Mouse (Mus musculus): Measurements from ENCODE around the gene Tprn. TPM values are rescaled to one million over a fixed set of nuclear protein-coding genes. Genes with fewer than 3 reads are reported as not detected.

Tprn gene
- polyA plus RNA-seq, 2 experiments: 4.9 to 6.1 TPM

- DNase-seq (ENCODE audit: low spot score) (no peak), ATAC-seq (ENCODE audit: low FRiP score, low read depth) (no peak)
- Histone ChIP-seq H3K4me2 (replicated peaks; ENCODE audit: low read depth, low read length, severe bottlenecking) (no peak overlapping the region), H3K27me3 (ENCODE audit: control insufficient read depth, insufficient read depth, low read length) (no peaks in the 10 kb centered on the region), H3K36me3 (ENCODE audit: control insufficient read depth, insufficient read depth, low read length) (no peaks in the 10 kb centered on the region), H3K9ac (ENCODE audit: low read depth, low read length, severe bottlenecking) (no peak overlapping the region), H3K4me1 (ENCODE audit: control insufficient read depth, insufficient read depth, low read length) (no peaks in the 10 kb centered on the region), H3K27ac (replicated peaks; ENCODE audit: low read depth, low read length) (no peak overlapping the region), H3K4me3 (replicated peaks; ENCODE audit: low read length) (no peak overlapping the region), H3K9me3 (ENCODE audit: control insufficient read depth, low read length) (no peaks in the 10 kb centered on the region)
- TF ChIP-seq POLR2A (IDR thresholded peaks at IDR 0.05; ENCODE audit: borderline replicate concordance, extremely low read depth, insufficient read depth, insufficient read length): no peak
- WGBS: 61% methylated on average over 5 of the region's 5 CpGs
Observed at GRCm38 (mm10) chr2:25234551-25235220, 27.7 kb upstream of the Tprn start.

DNA sequence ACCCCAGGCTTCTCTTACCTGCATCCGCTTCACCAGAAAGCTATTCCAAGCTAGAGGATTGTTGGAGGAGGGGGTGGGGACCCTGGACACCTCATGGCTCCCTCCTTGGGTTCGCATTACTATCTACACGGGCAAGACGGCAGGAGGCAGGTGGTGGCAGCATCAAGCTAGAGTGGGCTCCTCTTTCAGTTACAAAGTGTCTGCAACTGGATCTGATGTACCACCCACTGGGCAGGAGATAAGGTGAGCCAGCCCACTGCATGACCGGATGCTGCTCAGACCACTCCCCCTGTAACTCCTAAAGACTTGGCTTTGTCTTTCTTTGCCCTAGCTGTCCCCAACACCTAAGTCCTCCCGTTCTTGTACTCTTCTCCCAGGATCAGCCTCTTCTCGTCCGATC is 25.8 kb upstream of the Tprn start, which contains the start of gene Rnf224:
Gene Rnf224 (minus strand): TSS at position 174 of the 400 bp plus-strand sequence.
- Histone ChIP-seq H3K4me1 (ENCODE audit: control insufficient read depth, insufficient read depth, low read length) (peaks cover 12% of the 10 kb centered on the region; the same call in 1 of the 2 replicates), H3K27me3 (ENCODE audit: control insufficient read depth, insufficient read depth, low read length) (peaks cover 6% of the 10 kb centered on the region), H3K4me2 (replicated peaks; ENCODE audit: low read depth, low read length, severe bottlenecking) (no peak within 1 kb of the TSS), H3K4me3 (replicated peaks; ENCODE audit: low read length) (no peak within 1 kb of the TSS), H3K9me3 (ENCODE audit: control insufficient read depth, low read length) (no peaks in the 10 kb centered on the region), H3K36me3 (ENCODE audit: control insufficient read depth, insufficient read depth, low read length) (no peaks in the 10 kb centered on the region), H3K27ac (replicated peaks; ENCODE audit: low read depth, low read length) (no peak within 1 kb of the TSS), H3K9ac (ENCODE audit: low read depth, low read length, severe bottlenecking) (no peak within 1 kb of the TSS)
- TF ChIP-seq POLR2A (IDR thresholded peaks at IDR 0.05; ENCODE audit: borderline replicate concordance, extremely low read depth, insufficient read depth, insufficient read length): no peak
- DNase-seq (ENCODE audit: low spot score) (no peak), ATAC-seq (ENCODE audit: low FRiP score, low read depth) (no peak)
- 37% methylated on average over 8 of the region's 8 CpGs for WGBS

- no peak overlapping the region for H3K4me3 ChIP-seq (replicated peaks; ENCODE audit: low read length)
- no peak for DNase-seq (ENCODE audit: low spot score)
- no peaks in the 10 kb centered on the region for H3K36me3 ChIP-seq (ENCODE audit: control insufficient read depth, insufficient read depth, low read length)
- no peak overlapping the region for H3K27ac ChIP-seq (replicated peaks; ENCODE audit: low read depth, low read length)
- no peak overlapping the region for H3K9ac ChIP-seq (ENCODE audit: low read depth, low read length, severe bottlenecking)
- 53% methylated on average over 4 of the region's 4 CpGs for WGBS
- no peaks in the 10 kb centered on the region for H3K9me3 ChIP-seq (ENCODE audit: control insufficient read depth, low read length)
- TF ChIP-seq POLR2A (IDR thresholded peaks at IDR 0.05; ENCODE audit: borderline replicate concordance, extremely low read depth, insufficient read depth, insufficient read length): no peak
- H3K4me1 ChIP-seq (ENCODE audit: control insufficient read depth, insufficient read depth, low read length): peaks cover 12% of the 10 kb centered on the region; the same call in 1 of the 2 replicates
- H3K4me2 ChIP-seq (replicated peaks; ENCODE audit: low read depth, low read length, severe bottlenecking): no peak overlapping the region
- no peak for ATAC-seq (ENCODE audit: low FRiP score, low read depth)
- peaks cover 8% of the 10 kb centered on the region for H3K27me3 ChIP-seq (ENCODE audit: control insufficient read depth, insufficient read depth, low read length)
Observed at GRCm38 (mm10) chr2:25237522-25237921, 24.9 kb upstream of the Tprn start.

DNA sequence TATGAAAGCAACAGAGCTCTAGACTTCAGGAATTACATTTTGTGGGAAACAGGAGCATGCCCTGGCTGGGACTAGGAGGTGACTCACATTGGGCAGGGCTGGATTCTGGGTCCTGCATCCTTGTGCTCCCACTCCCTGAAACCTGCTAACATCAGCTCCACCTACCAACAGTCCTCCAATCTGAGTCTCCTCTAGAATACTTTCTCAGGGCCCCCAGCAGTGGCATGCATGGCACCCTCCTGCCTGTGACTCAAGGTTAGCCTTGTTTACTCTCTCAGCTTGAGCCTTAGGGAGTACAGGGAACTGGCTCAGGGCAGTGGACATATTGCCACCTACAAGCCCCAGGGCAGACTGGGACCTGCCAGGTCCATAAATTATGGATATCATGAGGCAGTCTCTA is 24.3 kb upstream of the Tprn start:
- Histone ChIP-seq H3K9ac (ENCODE audit: low read depth, low read length, severe bottlenecking) (no peak overlapping the region), H3K27me3 (ENCODE audit: control insufficient read depth, insufficient read depth, low read length) (peaks cover 14% of the 10 kb centered on the region), H3K36me3 (ENCODE audit: control insufficient read depth, insufficient read depth, low read length) (no peaks in the 10 kb centered on the region), H3K4me2 (replicated peaks; ENCODE audit: low read depth, low read length, severe bottlenecking) (no peak overlapping the region), H3K4me1 (ENCODE audit: control insufficient read depth, insufficient read depth, low read length) (peaks cover 12% of the 10 kb centered on the region; the same call in 1 of the 2 replicates), H3K27ac (replicated peaks; ENCODE audit: low read depth, low read length) (no peak overlapping the region), H3K9me3 (ENCODE audit: control insufficient read depth, low read length) (no peaks in the 10 kb centered on the region), H3K4me3 (replicated peaks; ENCODE audit: low read length) (no peak overlapping the region)
- DNase-seq (ENCODE audit: low spot score): no peak
- no peak for TF ChIP-seq POLR2A (IDR thresholded peaks at IDR 0.05; ENCODE audit: borderline replicate concordance, extremely low read depth, insufficient read depth, insufficient read length)
- ATAC-seq (ENCODE audit: low FRiP score, low read depth): no peak

DNA sequence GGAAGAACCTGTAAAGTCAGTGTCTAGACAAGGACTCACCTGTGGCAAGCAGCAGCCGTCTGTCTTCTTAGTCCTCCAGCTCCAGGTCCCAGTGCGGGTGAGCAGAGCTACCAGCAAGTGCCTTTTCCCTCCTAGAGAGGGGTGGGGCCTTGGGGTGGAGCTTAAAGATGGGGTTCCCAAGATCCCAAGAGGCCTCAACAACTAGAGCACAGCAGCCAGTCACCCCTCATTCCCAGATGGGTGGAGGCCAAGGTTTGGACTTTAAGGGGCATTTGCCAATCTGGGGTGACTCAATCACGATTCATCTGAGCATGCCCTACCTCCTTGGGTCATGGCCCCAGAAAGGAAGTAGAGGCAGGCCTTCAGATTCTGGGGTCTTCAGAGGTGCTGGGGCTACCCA is 22.7 kb upstream of the Tprn start:
- WGBS: 81% methylated on average over 3 of the region's 3 CpGs
- peaks cover 14% of the 10 kb centered on the region for H3K27me3 ChIP-seq (ENCODE audit: control insufficient read depth, insufficient read depth, low read length)
- no peak for ATAC-seq (ENCODE audit: low FRiP score, low read depth)

More for the DNA sequence above, 22.7 kb upstream of the Tprn start:
- Histone ChIP-seq H3K9ac (ENCODE audit: low read depth, low read length, severe bottlenecking) (no peak overlapping the region), H3K27ac (replicated peaks; ENCODE audit: low read depth, low read length) (no peak overlapping the region), H3K36me3 (ENCODE audit: control insufficient read depth, insufficient read depth, low read length) (no peaks in the 10 kb centered on the region), H3K4me2 (replicated peaks; ENCODE audit: low read depth, low read length, severe bottlenecking) (no peak overlapping the region), H3K9me3 (ENCODE audit: control insufficient read depth, low read length) (no peaks in the 10 kb centered on the region), H3K4me1 (ENCODE audit: control insufficient read depth, insufficient read depth, low read length) (peaks cover 12% of the 10 kb centered on the region; the same call in 1 of the 2 replicates), H3K4me3 (replicated peaks; ENCODE audit: low read length) (no peak overlapping the region)
- TF ChIP-seq POLR2A (IDR thresholded peaks at IDR 0.05; ENCODE audit: borderline replicate concordance, extremely low read depth, insufficient read depth, insufficient read length): no peak
- DNase-seq (ENCODE audit: low spot score): no peak
